Mouse (Mus musculus): Measurements from ENCODE around the gene Kin. TPM values are rescaled to one million over a fixed set of nuclear protein-coding genes. Genes with fewer than 3 reads are reported as not detected.

Gene Kin
- total and polyA plus RNA-seq, 3 experiments, result 5.4 to 44.7 (median 25.5) TPM

- no peaks in the 10 kb centered on the region for H3K36me3 ChIP-seq (replicated peaks)
- DNase-seq (ENCODE audit: low spot score) (no peak), ATAC-seq (ENCODE audit: extremely low read depth, insufficient number of reproducible peaks, low FRiP score, poor library complexity, severe bottlenecking) (no peak)
- 0 out of 2 replicates have a peak, but pooled peaks cover 16% of the 10 kb centered on the region for H3K27me3 ChIP-seq (ENCODE audit: insufficient read depth, low read length)
- TF ChIP-seq GATA1 (IDR thresholded peaks at IDR 0.05; ENCODE audit: borderline replicate concordance, low read length) (no peak), TAL1 (conservative IDR thresholded peaks at IDR 0.05; ENCODE audit: low read depth, low read length) (no peak), CTCF (IDR thresholded peaks at IDR 0.05; ENCODE audit: low read depth, low read length) (no peak), POLR2AphosphoS5 (IDR thresholded peaks at IDR 0.05; ENCODE audit: insufficient replicate concordance, low read depth, low read length) (no peak), GATA2 (IDR thresholded peaks at IDR 0.05; ENCODE audit: borderline replicate concordance, low read depth, low read length) (no peak)
- H3K9me3 ChIP-seq (replicated peaks), result no peaks in the 10 kb centered on the region
- H3K4me3 ChIP-seq (ENCODE audit: low read depth, low read length), result no peak overlapping the region
- H3K4me1 ChIP-seq (ENCODE audit: insufficient read depth, low read depth, low read length), result no peaks in the 10 kb centered on the region
Observed at GRCm38 (mm10) chr2:10121826-10122225, 41.4 kb downstream of the Kin start.

- H3K9me3 ChIP-seq (replicated peaks), result no peaks in the 10 kb centered on the region
- no peaks in the 10 kb centered on the region for H3K36me3 ChIP-seq (replicated peaks)
- no peak overlapping the region for H3K4me3 ChIP-seq (ENCODE audit: low read depth, low read length)
- DNase-seq (ENCODE audit: low spot score) (no peak), ATAC-seq (ENCODE audit: extremely low read depth, insufficient number of reproducible peaks, low FRiP score, poor library complexity, severe bottlenecking) (no peak)
- TF ChIP-seq CTCF (IDR thresholded peaks at IDR 0.05; ENCODE audit: low read depth, low read length) (no peak), GATA1 (IDR thresholded peaks at IDR 0.05; ENCODE audit: borderline replicate concordance, low read length) (no peak), POLR2AphosphoS5 (IDR thresholded peaks at IDR 0.05; ENCODE audit: insufficient replicate concordance, low read depth, low read length) (no peak), TAL1 (conservative IDR thresholded peaks at IDR 0.05; ENCODE audit: low read depth, low read length) (no peak), GATA2 (IDR thresholded peaks at IDR 0.05; ENCODE audit: borderline replicate concordance, low read depth, low read length) (no peak)
- H3K4me1 ChIP-seq (ENCODE audit: insufficient read depth, low read depth, low read length), result no peaks in the 10 kb centered on the region
- H3K27me3 ChIP-seq (ENCODE audit: insufficient read depth, low read length), result 0 out of 2 replicates have a peak, but pooled peaks cover 2% of the 10 kb centered on the region
Observed at GRCm38 (mm10) chr2:10126122-10126521, 45.7 kb downstream of the Kin start.

- Histone ChIP-seq H3K9me3 (replicated peaks) (no peaks in the 10 kb centered on the region), H3K27me3 (ENCODE audit: insufficient read depth, low read length) (no peaks in the 10 kb centered on the region), H3K4me1 (ENCODE audit: insufficient read depth, low read depth, low read length) (no peaks in the 10 kb centered on the region), H3K36me3 (replicated peaks) (no peaks in the 10 kb centered on the region), H3K4me3 (ENCODE audit: low read depth, low read length) (no peak overlapping the region)
- TF ChIP-seq GATA2 (IDR thresholded peaks at IDR 0.05; ENCODE audit: borderline replicate concordance, low read depth, low read length), result no peak
- TF ChIP-seq TAL1 (conservative IDR thresholded peaks at IDR 0.05; ENCODE audit: low read depth, low read length), result no peak
- no peak for TF ChIP-seq POLR2AphosphoS5 (IDR thresholded peaks at IDR 0.05; ENCODE audit: insufficient replicate concordance, low read depth, low read length)
- TF ChIP-seq GATA1 (IDR thresholded peaks at IDR 0.05; ENCODE audit: borderline replicate concordance, low read length), result no peak
- TF ChIP-seq CTCF (IDR thresholded peaks at IDR 0.05; ENCODE audit: low read depth, low read length), result no peak
- ATAC-seq (ENCODE audit: extremely low read depth, insufficient number of reproducible peaks, low FRiP score, poor library complexity, severe bottlenecking) (no peak), DNase-seq (ENCODE audit: low spot score) (no peak)
Observed at GRCm38 (mm10) chr2:10127471-10127870, 47.1 kb downstream of the Kin start.

- no peak for DNase-seq (ENCODE audit: low spot score)
- Histone ChIP-seq H3K9me3 (replicated peaks) (no peaks in the 10 kb centered on the region), H3K4me3 (ENCODE audit: low read depth, low read length) (no peak overlapping the region), H3K27me3 (ENCODE audit: insufficient read depth, low read length) (no peaks in the 10 kb centered on the region), H3K36me3 (replicated peaks) (no peaks in the 10 kb centered on the region), H3K4me1 (ENCODE audit: insufficient read depth, low read depth, low read length) (no peaks in the 10 kb centered on the region)
- TF ChIP-seq CTCF (IDR thresholded peaks at IDR 0.05; ENCODE audit: low read depth, low read length) (no peak), TAL1 (conservative IDR thresholded peaks at IDR 0.05; ENCODE audit: low read depth, low read length) (no peak), POLR2AphosphoS5 (IDR thresholded peaks at IDR 0.05; ENCODE audit: insufficient replicate concordance, low read depth, low read length) (no peak), GATA1 (IDR thresholded peaks at IDR 0.05; ENCODE audit: borderline replicate concordance, low read length) (no peak), GATA2 (IDR thresholded peaks at IDR 0.05; ENCODE audit: borderline replicate concordance, low read depth, low read length) (no peak)
- ATAC-seq (ENCODE audit: extremely low read depth, insufficient number of reproducible peaks, low FRiP score, poor library complexity, severe bottlenecking), result no peak
Observed at GRCm38 (mm10) chr2:10128571-10128970, 48.2 kb downstream of the Kin start.

- no peak for DNase-seq (ENCODE audit: low spot score)
- ATAC-seq (ENCODE audit: extremely low read depth, insufficient number of reproducible peaks, low FRiP score, poor library complexity, severe bottlenecking), result no peak
- Histone ChIP-seq H3K9me3 (replicated peaks) (no peaks in the 10 kb centered on the region), H3K4me3 (ENCODE audit: low read depth, low read length) (no peak overlapping the region), H3K27me3 (ENCODE audit: insufficient read depth, low read length) (no peaks in the 10 kb centered on the region), H3K36me3 (replicated peaks) (no peaks in the 10 kb centered on the region), H3K4me1 (ENCODE audit: insufficient read depth, low read depth, low read length) (no peaks in the 10 kb centered on the region)
- TF ChIP-seq TAL1 (conservative IDR thresholded peaks at IDR 0.05; ENCODE audit: low read depth, low read length), result no peak
Observed at GRCm38 (mm10) chr2:10130341-10130990, 50.1 kb downstream of the Kin start.

GRCm38 (mm10) chr2:10131296-10131695 is 50.9 kb downstream of the Kin start, which contains the start of gene Itih2:
TSS of gene Itih2 (minus strand) at chr2:10131396.
- TF ChIP-seq TAL1 (conservative IDR thresholded peaks at IDR 0.05; ENCODE audit: low read depth, low read length), result no peak
- no peak for TF ChIP-seq GATA2 (IDR thresholded peaks at IDR 0.05; ENCODE audit: borderline replicate concordance, low read depth, low read length)
- no peak for TF ChIP-seq POLR2AphosphoS5 (IDR thresholded peaks at IDR 0.05; ENCODE audit: insufficient replicate concordance, low read depth, low read length)
- TF ChIP-seq GATA1 (IDR thresholded peaks at IDR 0.05; ENCODE audit: borderline replicate concordance, low read length), result no peak
- TF ChIP-seq CTCF (IDR thresholded peaks at IDR 0.05; ENCODE audit: low read depth, low read length), result no peak

More at GRCm38 (mm10) chr2:10131296-10131695, 50.9 kb downstream of the Kin start, which contains the start of gene Itih2:
- ATAC-seq (ENCODE audit: extremely low read depth, insufficient number of reproducible peaks, low FRiP score, poor library complexity, severe bottlenecking), result no peak
- Histone ChIP-seq H3K36me3 (replicated peaks) (no peaks in the 10 kb centered on the region), H3K4me3 (ENCODE audit: low read depth, low read length) (no peak within 1 kb of the TSS), H3K9me3 (replicated peaks) (no peaks in the 10 kb centered on the region), H3K4me1 (ENCODE audit: insufficient read depth, low read depth, low read length) (no peaks in the 10 kb centered on the region), H3K27me3 (ENCODE audit: insufficient read depth, low read length) (no peaks in the 10 kb centered on the region)
- DNase-seq (ENCODE audit: low spot score), result no peak

All from G1E (cell line).